Mouse (Mus musculus): ENCODE data around the gene Hpdl. TPM values are rescaled to one million over a fixed set of nuclear protein-coding genes. Genes with fewer than 3 reads are reported as not detected.

Gene Hpdl
- polyA plus RNA-seq, 1 experiment from 2014 or later: 0.22 TPM

GRCm38 (mm10) chr4:116817486-116817885 lies 4.0 kb downstream of the Hpdl start:
- no peaks in the 10 kb centered on the region for H3K4me1 ChIP-seq (ENCODE audit: control insufficient read depth, insufficient read depth, low read length)

GRCm38 (mm10) chr4:116815276-116815675 lies 6.2 kb downstream of the Hpdl start:
- Histone ChIP-seq H3K4me2 (replicated peaks; ENCODE audit: low read depth, low read length) (no peak overlapping the region), H3K27me3 (ENCODE audit: control insufficient read depth, insufficient read depth, low read length) (no peaks in the 10 kb centered on the region; the same call in 1 of the 2 replicates), H3K4me3 (ENCODE audit: low read depth, low read length) (no peak overlapping the region), H3K27ac (ENCODE audit: low read length) (no peak overlapping the region), H3K36me3 (ENCODE audit: control insufficient read depth, insufficient read depth, low read length) (peaks cover 3% of the 10 kb centered on the region; the same call in 1 of the 2 replicates), H3K4me1 (ENCODE audit: control insufficient read depth, insufficient read depth, low read length) (no peaks in the 10 kb centered on the region), H3K9me3 (ENCODE audit: control insufficient read depth, low read depth, low read length) (no peaks in the 10 kb centered on the region), H3K9ac (replicated peaks; ENCODE audit: low read depth, low read length) (no peak overlapping the region)
- ATAC-seq (ENCODE audit: insufficient number of reproducible peaks, insufficient read depth, low FRiP score, low read depth): no peak
- 85% methylated on average over 5 of the region's 5 CpGs for WGBS

More at GRCm38 (mm10) chr4:116817486-116817885, 4.0 kb downstream of the Hpdl start:
- no peaks in the 10 kb centered on the region for H3K9me3 ChIP-seq (ENCODE audit: control insufficient read depth, low read depth, low read length)
- H3K9ac ChIP-seq (replicated peaks; ENCODE audit: low read depth, low read length): no peak overlapping the region
- no peak overlapping the region for H3K4me3 ChIP-seq (ENCODE audit: low read depth, low read length)
- no peak overlapping the region for H3K27ac ChIP-seq (ENCODE audit: low read length)
- no peaks in the 10 kb centered on the region; the same call in 1 of the 2 replicates for H3K27me3 ChIP-seq (ENCODE audit: control insufficient read depth, insufficient read depth, low read length)
- H3K4me2 ChIP-seq (replicated peaks; ENCODE audit: low read depth, low read length): no peak overlapping the region
- WGBS: 88% methylated on average over 6 of the region's 6 CpGs
- H3K36me3 ChIP-seq (ENCODE audit: control insufficient read depth, insufficient read depth, low read length): peaks cover 3% of the 10 kb centered on the region; the same call in 1 of the 2 replicates
- no peak for ATAC-seq (ENCODE audit: insufficient number of reproducible peaks, insufficient read depth, low FRiP score, low read depth)

- no peak overlapping the region for H3K27ac ChIP-seq (ENCODE audit: low read length)
- H3K4me3 ChIP-seq (ENCODE audit: low read depth, low read length): no peak overlapping the region
- 68% methylated on average over 3 of the region's 3 CpGs for WGBS
- ATAC-seq (ENCODE audit: insufficient number of reproducible peaks, insufficient read depth, low FRiP score, low read depth): no peak
- no peak overlapping the region for H3K4me2 ChIP-seq (replicated peaks; ENCODE audit: low read depth, low read length)
- peaks cover 8% of the 10 kb centered on the region for H3K4me1 ChIP-seq (ENCODE audit: control insufficient read depth, insufficient read depth, low read length)
- no peaks in the 10 kb centered on the region for H3K27me3 ChIP-seq (ENCODE audit: control insufficient read depth, insufficient read depth, low read length)
- no peaks in the 10 kb centered on the region for H3K9me3 ChIP-seq (ENCODE audit: control insufficient read depth, low read depth, low read length)
- no peak overlapping the region for H3K9ac ChIP-seq (replicated peaks; ENCODE audit: low read depth, low read length)
- no peaks in the 10 kb centered on the region for H3K36me3 ChIP-seq (ENCODE audit: control insufficient read depth, insufficient read depth, low read length)
Observed at GRCm38 (mm10) chr4:116811012-116811411, 10.5 kb downstream of the Hpdl start.

- Histone ChIP-seq H3K4me1 (ENCODE audit: control insufficient read depth, insufficient read depth, low read length) (peaks cover 9% of the 10 kb centered on the region), H3K36me3 (ENCODE audit: control insufficient read depth, insufficient read depth, low read length) (peaks cover 25% of the 10 kb centered on the region), H3K27me3 (ENCODE audit: control insufficient read depth, insufficient read depth, low read length) (no peaks in the 10 kb centered on the region), H3K9me3 (ENCODE audit: control insufficient read depth, low read depth, low read length) (no peaks in the 10 kb centered on the region), H3K4me2 (replicated peaks; ENCODE audit: low read depth, low read length) (peak within 1 kb of the TSS; percentile 52), H3K27ac (ENCODE audit: low read length) (peak within 1 kb of the TSS; percentile 49; the same call in 1 of the 2 replicates), H3K4me3 (ENCODE audit: low read depth, low read length) (peak within 1 kb of the TSS; percentile 55), H3K9ac (replicated peaks; ENCODE audit: low read depth, low read length) (peak within 1 kb of the TSS; percentile 60)
- peak; percentile 99 for ATAC-seq (ENCODE audit: insufficient number of reproducible peaks, insufficient read depth, low FRiP score, low read depth)
- under 1% methylated on average over 58 of the region's 58 CpGs for WGBS
Observed at GRCm38 (mm10) chr4:116807197-116808129, 14.0 kb downstream of the Hpdl start, which contains the start of the genes Toe1 and Mutyh. Gene Toe1 (minus strand): TSS chr4:116807640. Gene Mutyh (plus strand): TSS chr4:116807723.

GRCm38 (mm10) chr4:116799901-116800300 lies 21.6 kb downstream of the Hpdl start:
- no peaks in the 10 kb centered on the region for H3K27me3 ChIP-seq (ENCODE audit: control insufficient read depth, insufficient read depth, low read length)
- H3K36me3 ChIP-seq (ENCODE audit: control insufficient read depth, insufficient read depth, low read length): peaks cover 22% of the 10 kb centered on the region
- H3K4me1 ChIP-seq (ENCODE audit: control insufficient read depth, insufficient read depth, low read length): no peaks in the 10 kb centered on the region
- no peak overlapping the region for H3K9ac ChIP-seq (replicated peaks; ENCODE audit: low read depth, low read length)
- H3K4me2 ChIP-seq (replicated peaks; ENCODE audit: low read depth, low read length): no peak overlapping the region
- H3K4me3 ChIP-seq (ENCODE audit: low read depth, low read length): no peak overlapping the region
- no peak for ATAC-seq (ENCODE audit: insufficient number of reproducible peaks, insufficient read depth, low FRiP score, low read depth)
- 44% methylated on average over 5 of the region's 5 CpGs for WGBS
- no peak overlapping the region for H3K27ac ChIP-seq (ENCODE audit: low read length)
- H3K9me3 ChIP-seq (ENCODE audit: control insufficient read depth, low read depth, low read length): no peaks in the 10 kb centered on the region

GRCm38 (mm10) chr4:116796442-116797110 lies 24.9 kb downstream of the Hpdl start:
- WGBS: 59% methylated on average over 1 of the region's 1 CpGs
- Histone ChIP-seq H3K9ac (replicated peaks; ENCODE audit: low read depth, low read length) (no peak overlapping the region), H3K36me3 (ENCODE audit: control insufficient read depth, insufficient read depth, low read length) (no peaks in the 10 kb centered on the region; the same call in 1 of the 2 replicates), H3K4me1 (ENCODE audit: control insufficient read depth, insufficient read depth, low read length) (no peaks in the 10 kb centered on the region), H3K27ac (ENCODE audit: low read length) (no peak overlapping the region), H3K9me3 (ENCODE audit: control insufficient read depth, low read depth, low read length) (no peaks in the 10 kb centered on the region), H3K4me3 (ENCODE audit: low read depth, low read length) (no peak overlapping the region), H3K27me3 (ENCODE audit: control insufficient read depth, insufficient read depth, low read length) (no peaks in the 10 kb centered on the region), H3K4me2 (replicated peaks; ENCODE audit: low read depth, low read length) (no peak overlapping the region)
- ATAC-seq (ENCODE audit: insufficient number of reproducible peaks, insufficient read depth, low FRiP score, low read depth): no peak

GRCm38 (mm10) chr4:116794273-116794672 lies 27.2 kb downstream of the Hpdl start:
- no peak overlapping the region for H3K4me3 ChIP-seq (ENCODE audit: low read depth, low read length)
- no peak overlapping the region for H3K9ac ChIP-seq (replicated peaks; ENCODE audit: low read depth, low read length)
- no peak overlapping the region for H3K27ac ChIP-seq (ENCODE audit: low read length)
- H3K27me3 ChIP-seq (ENCODE audit: control insufficient read depth, insufficient read depth, low read length): no peaks in the 10 kb centered on the region
- H3K9me3 ChIP-seq (ENCODE audit: control insufficient read depth, low read depth, low read length): no peaks in the 10 kb centered on the region
- no peaks in the 10 kb centered on the region for H3K36me3 ChIP-seq (ENCODE audit: control insufficient read depth, insufficient read depth, low read length)
- no peaks in the 10 kb centered on the region for H3K4me1 ChIP-seq (ENCODE audit: control insufficient read depth, insufficient read depth, low read length)
- ATAC-seq (ENCODE audit: insufficient number of reproducible peaks, insufficient read depth, low FRiP score, low read depth): no peak
- H3K4me2 ChIP-seq (replicated peaks; ENCODE audit: low read depth, low read length): no peak overlapping the region
- 76% methylated on average over 2 of the region's 2 CpGs for WGBS

- Histone ChIP-seq H3K27me3 (ENCODE audit: control insufficient read depth, insufficient read depth, low read length) (no peaks in the 10 kb centered on the region), H3K4me3 (ENCODE audit: low read depth, low read length) (no peak overlapping the region), H3K4me2 (replicated peaks; ENCODE audit: low read depth, low read length) (no peak overlapping the region), H3K4me1 (ENCODE audit: control insufficient read depth, insufficient read depth, low read length) (peaks cover 5% of the 10 kb centered on the region; the same call in 1 of the 2 replicates), H3K9ac (replicated peaks; ENCODE audit: low read depth, low read length) (no peak overlapping the region), H3K36me3 (ENCODE audit: control insufficient read depth, insufficient read depth, low read length) (no peaks in the 10 kb centered on the region), H3K27ac (ENCODE audit: low read length) (no peak overlapping the region), H3K9me3 (ENCODE audit: control insufficient read depth, low read depth, low read length) (no peaks in the 10 kb centered on the region)
- no peak for ATAC-seq (ENCODE audit: insufficient number of reproducible peaks, insufficient read depth, low FRiP score, low read depth)
- 91% methylated on average over 8 of the region's 8 CpGs for WGBS
Observed at GRCm38 (mm10) chr4:116792453-116792852, 29.1 kb downstream of the Hpdl start.

All from stomach, embryonic 14.5 days (tissue).